8 mouse cellular contexts compared by ENCODE assay signal in the genomic region with DNA sequence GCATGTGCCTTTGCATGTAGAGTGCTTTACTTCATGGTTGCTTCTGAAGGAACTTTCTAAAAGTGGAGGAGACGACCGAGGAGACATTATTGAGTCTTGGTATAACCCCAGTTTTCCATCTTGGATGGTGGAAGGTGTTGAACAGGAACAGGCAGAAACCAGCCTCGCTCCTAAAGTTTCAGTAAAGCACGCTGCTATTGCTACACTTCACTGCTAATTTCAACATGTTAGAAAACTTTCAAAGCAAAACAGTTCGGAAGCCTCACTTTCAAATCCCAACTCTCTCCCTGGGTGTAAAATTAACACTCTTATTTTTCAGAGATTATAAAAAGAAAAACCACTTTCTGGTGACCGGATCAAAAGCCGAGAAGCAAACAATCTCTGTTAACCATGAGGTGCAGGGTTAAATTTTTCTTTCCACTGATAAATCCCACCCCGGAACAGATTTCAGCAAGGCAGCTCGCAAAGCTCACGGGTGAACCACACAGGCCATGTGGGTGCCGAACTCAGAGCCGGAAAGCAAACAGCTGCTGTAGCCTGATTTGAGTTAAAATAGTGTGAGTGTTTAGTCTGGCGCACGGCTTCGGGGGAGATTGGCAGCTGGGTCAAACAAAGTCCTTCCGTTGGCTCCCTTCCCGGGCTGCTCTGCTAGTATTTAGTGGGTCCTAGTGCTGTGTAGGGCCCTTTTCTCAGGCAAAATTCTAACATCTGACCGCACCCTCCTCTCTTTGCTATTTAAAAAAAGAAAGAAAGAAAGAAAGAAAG.
DNase-seq lines count a peak whose midpoint lies in the region; ATAC-seq and TF ChIP-seq lines count a peak whose summit lies in the region.

No protein-coding gene starts in this region.

- H3K4me2 ChIP-seq in hindbrain, postnatal 0 days (ENCODE audit: low read depth, low read length), result peak overlapping the region; percentile 55

- 27% methylated on average over 18 of the region's 18 CpGs for WGBS in hindbrain, postnatal 0 days

- H3K4me1 ChIP-seq in hindbrain, postnatal 0 days (ENCODE audit: insufficient read depth, low read length), result no peaks in the 10 kb centered on the region

- H3K4me3 ChIP-seq in hindbrain, postnatal 0 days (ENCODE audit: low read length), result peak overlapping the region; percentile 36

- H3K27me3 ChIP-seq in hindbrain, postnatal 0 days (ENCODE audit: insufficient read depth, low read length), result no peaks in the 10 kb centered on the region

- intact Hi-C loops in gastrocnemius, postnatal 14 days (cut with DNase I; ENCODE audit: low total_unique reads), result no loop called here

- H3K9ac ChIP-seq in hindbrain, postnatal 0 days (replicated peaks; ENCODE audit: low read length), result peak overlapping the region; percentile 40; the same call in 1 of the 2 replicates

- H3K9me3 ChIP-seq in hindbrain, postnatal 0 days (ENCODE audit: low read length), result no peaks in the 10 kb centered on the region

- H3K27ac ChIP-seq in hindbrain, postnatal 0 days, result peak overlapping the region; percentile 79

- H3K36me3 ChIP-seq in hindbrain, postnatal 0 days (ENCODE audit: insufficient read depth, low read length), result no peaks in the 10 kb centered on the region

- peak; percentile 94 for DNase-seq in adipocyte (ENCODE audit: low spot score)
- peak; percentile 70 for DNase-seq in embryo, embryonic 10.5 days (ENCODE audit: low spot score)
- peak; percentile 89 for DNase-seq in gastrocnemius, postnatal 14 days
- peak; percentile 95 for DNase-seq in hindbrain, postnatal 0 days (ENCODE audit: low spot score)
- peak; percentile 66 to 70 for DNase-seq in left cerebral cortex, adult 18-20 months (ENCODE audit: low spot score in 2 of 2)
- peak; percentile 92 for DNase-seq in lung, postnatal 14 days
- DNase-seq in right cerebral cortex, adult 18-20 months, result peak; percentile 79
- DNase-seq in urinary bladder, postnatal 4 days (ENCODE audit: low spot score in 2 of 2), result peak; percentile 78 to 87

- TF ChIP-seq CTCF in hindbrain, postnatal 0 days (IDR thresholded peaks at IDR 0.05; ENCODE audit: low read depth), result no peak

- peak; percentile 96 for ATAC-seq in hindbrain, postnatal 0 days

Comparison
In these comparisons a context has a peak if more than half of its experiments do, and no peak if none do; other contexts are left out.
1. Peak in every context shown above with its lines: DNase-seq, ATAC-seq, H3K4me3 ChIP-seq and H3K27ac ChIP-seq.